Mouse (Mus musculus) myocyte (in vitro differentiated cells): ENCODE data around the gene Inca1. TPM values are rescaled to one million over a fixed set of nuclear protein-coding genes. Genes with fewer than 3 reads are reported as not detected.
A peak's percentile ranks its signal among the peaks of the same experiment; 100 is the strongest.

Source experiments
- H3K27me3 ChIP-seq: one replicate; pipeline ENCODE4 v1.6.1; 2011; ENCODE audit not compliant: control insufficient read depth, insufficient read depth, insufficient read length
- H3K36me3 ChIP-seq: one replicate; pipeline ENCODE4 v1.6.1; 2011; ENCODE audit not compliant: control insufficient read depth, insufficient read depth
- H3K4me2 ChIP-seq: one replicate; pipeline ENCODE4 v1.6.1; 2011; ENCODE audit warnings: low read depth, control low read depth
- H3K4me3 ChIP-seq: one replicate; pipeline ENCODE4 v1.5.1; 2011; ENCODE audit warnings: mild to moderate bottlenecking, control low read depth, moderate library complexity
- H3K79me2 ChIP-seq: one replicate; pipeline ENCODE4 v1.6.1; 2011; ENCODE audit not compliant: control insufficient read depth, insufficient read depth
- H3ac ChIP-seq: one replicate; pipeline ENCODE4 v1.6.1; 2011; ENCODE audit not compliant: control insufficient read depth, insufficient read length
- CEBPB ChIP-seq: IDR thresholded peaks from 2 replicates; pipeline ENCODE4 v1.6.1; 2011; ENCODE audit warnings: mild to moderate bottlenecking, moderate library complexity; ENCODE audit not compliant: poor library complexity, insufficient read depth, severe bottlenecking
- E2F4 ChIP-seq: IDR thresholded peaks from one replicate; pipeline ENCODE4 v1.6.1; 2011; ENCODE audit warnings: mild to moderate bottlenecking, control low read depth, moderate library complexity; ENCODE audit not compliant: insufficient read depth
- MAX ChIP-seq: IDR thresholded peaks from one replicate; pipeline ENCODE4 v1.6.1; 2011; ENCODE audit warnings: low read depth, mild to moderate bottlenecking, control low read depth
- MYOD1 ChIP-seq, 3 experiments: IDR thresholded peaks; one replicate each; pipeline ENCODE4 v1.6.1; 2011; ENCODE audit warnings: control low read depth in 2 of 3, low read depth in 2 of 3, mild to moderate bottlenecking in 2 of 3, moderate library complexity in 1 of 3; ENCODE audit not compliant: insufficient read length in 2 of 3, control insufficient read depth in 1 of 3
- MYOG ChIP-seq, 3 experiments: IDR thresholded peaks; one replicate each; pipeline ENCODE4 v1.6.1; 2011; ENCODE audit warnings: control low read depth in 2 of 3, low read depth in 2 of 3, mild to moderate bottlenecking in 2 of 3; ENCODE audit not compliant: insufficient read length in 2 of 3, control insufficient read depth in 1 of 3, insufficient read depth in 1 of 3
- POLR2A ChIP-seq: IDR thresholded peaks from one replicate; pipeline ENCODE4 v1.6.1; 2011; ENCODE audit warnings: low read depth, mild to moderate bottlenecking, control low read depth, moderate library complexity; ENCODE audit not compliant: insufficient read length
- POLR2AphosphoS2 ChIP-seq: IDR thresholded peaks from one replicate; pipeline ENCODE4 v1.6.1; 2011; ENCODE audit warnings: low read depth, control low read depth; ENCODE audit not compliant: insufficient read length
- REST ChIP-seq: IDR thresholded peaks from one replicate; pipeline ENCODE4 v1.6.1; 2011; ENCODE audit warnings: mild to moderate bottlenecking, control low read depth, moderate library complexity; ENCODE audit not compliant: insufficient read depth, insufficient read length
- SRF ChIP-seq: IDR thresholded peaks from one replicate; pipeline ENCODE4 v1.6.1; 2011; ENCODE audit warnings: low read depth; ENCODE audit not compliant: control insufficient read depth, insufficient read length
- TCF12 ChIP-seq: IDR thresholded peaks from one replicate; pipeline ENCODE4 v1.6.1; 2011; ENCODE audit warnings: mild to moderate bottlenecking, control low read depth; ENCODE audit not compliant: poor library complexity, insufficient read depth, severe bottlenecking
- TCF3 ChIP-seq: IDR thresholded peaks from one replicate; pipeline ENCODE4 v1.6.1; 2011; ENCODE audit warnings: low read depth, control low read depth; ENCODE audit not compliant: insufficient read length
- USF1 ChIP-seq: IDR thresholded peaks from one replicate; pipeline ENCODE4 v1.6.1; 2011; ENCODE audit warnings: low read depth, mild to moderate bottlenecking, control low read depth, moderate library complexity
- polyA plus RNA-seq: library from polyadenylated mRNA; unstranded; fragments of >200 nt; fragmentation: generic; extraction: Trizol; gene quantifications from one replicate; pipeline ENCODE4 v1.2.1, GENCODE M21; 2012; ENCODE audit warnings: missing spikeins

The Inca1 gene
- polyA plus RNA-seq, 1 experiment = 1.1 TPM

- Histone ChIP-seq H3K4me3 (no peak overlapping the region), H3K79me2 (no peaks in the 10 kb centered on the region), H3K27me3 (no peaks in the 10 kb centered on the region), H3K4me2 (no peak overlapping the region), H3K36me3 (no peaks in the 10 kb centered on the region), H3ac (no peak overlapping the region)
- TF ChIP-seq MYOD1 (IDR thresholded peaks at IDR 0.05; ENCODE audit: control insufficient read depth in 1 of 3, insufficient read length in 2 of 3, low read depth in 2 of 3) (no peak), USF1 (no peak), E2F4 (no peak), TCF3 (no peak), POLR2AphosphoS2 (no peak), CEBPB (no peak), TCF12 (no peak), MAX (no peak), REST (no peak), SRF (no peak), MYOG (IDR thresholded peaks at IDR 0.05; ENCODE audit: control insufficient read depth in 1 of 3, insufficient read depth in 1 of 3, insufficient read length in 2 of 3, low read depth in 2 of 3) (no peak), POLR2A (no peak)
Observed at GRCm38 (mm10) chr11:70741603-70742002, 41.6 kb upstream of the Inca1 start.

- H3K4me3 ChIP-seq = no peak overlapping the region
- no peaks in the 10 kb centered on the region for H3K27me3 ChIP-seq
- no peak overlapping the region for H3ac ChIP-seq
- H3K4me2 ChIP-seq = no peak overlapping the region
- peak in 1 of 3 experiments; percentile 17 for TF ChIP-seq MYOG (IDR thresholded peaks at IDR 0.05; ENCODE audit: control insufficient read depth in 1 of 3, insufficient read depth in 1 of 3, insufficient read length in 2 of 3, low read depth in 2 of 3)
- no peak for TF ChIP-seq MYOD1 (IDR thresholded peaks at IDR 0.05; ENCODE audit: control insufficient read depth in 1 of 3, insufficient read length in 2 of 3, low read depth in 2 of 3)
- TF ChIP-seq USF1 = no peak
- no peak for TF ChIP-seq MAX
- no peak for TF ChIP-seq POLR2AphosphoS2
- H3K79me2 ChIP-seq = no peaks in the 10 kb centered on the region
- H3K36me3 ChIP-seq = no peaks in the 10 kb centered on the region
Observed at GRCm38 (mm10) chr11:70737749-70738148, 37.8 kb upstream of the Inca1 start.

- Histone ChIP-seq H3K36me3 (no peaks in the 10 kb centered on the region), H3K27me3 (no peaks in the 10 kb centered on the region), H3K79me2 (no peaks in the 10 kb centered on the region), H3K4me2 (no peak overlapping the region), H3ac (no peak overlapping the region), H3K4me3 (no peak overlapping the region)
- TF ChIP-seq MYOD1 (IDR thresholded peaks at IDR 0.05; ENCODE audit: control insufficient read depth in 1 of 3, insufficient read length in 2 of 3, low read depth in 2 of 3) (no peak), POLR2AphosphoS2 (peak; percentile 57), REST (no peak), SRF (no peak), MYOG (IDR thresholded peaks at IDR 0.05; ENCODE audit: control insufficient read depth in 1 of 3, insufficient read depth in 1 of 3, insufficient read length in 2 of 3, low read depth in 2 of 3) (no peak), TCF3 (no peak)
Observed at GRCm38 (mm10) chr11:70733256-70733655, 33.3 kb upstream of the Inca1 start.

- no peaks in the 10 kb centered on the region for H3K36me3 ChIP-seq
- TF ChIP-seq CEBPB (no peak), MAX (no peak), TCF3 (no peak), E2F4 (no peak), TCF12 (no peak), USF1 (no peak), REST (no peak), MYOG (IDR thresholded peaks at IDR 0.05; ENCODE audit: control insufficient read depth in 1 of 3, insufficient read depth in 1 of 3, insufficient read length in 2 of 3, low read depth in 2 of 3) (no peak), SRF (no peak), MYOD1 (IDR thresholded peaks at IDR 0.05; ENCODE audit: control insufficient read depth in 1 of 3, insufficient read length in 2 of 3, low read depth in 2 of 3) (no peak), POLR2AphosphoS2 (no peak), POLR2A (no peak)
- H3K79me2 ChIP-seq = no peaks in the 10 kb centered on the region
- H3K4me3 ChIP-seq = no peak overlapping the region
- no peaks in the 10 kb centered on the region for H3K27me3 ChIP-seq
- no peak overlapping the region for H3K4me2 ChIP-seq
- H3ac ChIP-seq = no peak overlapping the region
Observed at GRCm38 (mm10) chr11:70731178-70731577, 31.2 kb upstream of the Inca1 start.

GRCm38 (mm10) chr11:70730427-70731038 is 30.6 kb upstream of the Inca1 start:
- H3K27me3 ChIP-seq = no peaks in the 10 kb centered on the region
- no peak for TF ChIP-seq MAX
- TF ChIP-seq POLR2A = no peak
- no peak for TF ChIP-seq USF1
- TF ChIP-seq TCF3 = no peak
- TF ChIP-seq TCF12 = no peak
- no peak overlapping the region for H3K4me3 ChIP-seq
- no peaks in the 10 kb centered on the region for H3K79me2 ChIP-seq
- peaks cover 1% of the 10 kb centered on the region for H3K36me3 ChIP-seq
- no peak overlapping the region for H3ac ChIP-seq
- no peak overlapping the region for H3K4me2 ChIP-seq
